Mouse (Mus musculus): Measurements from ENCODE around the gene Chmp4b.

DNA sequence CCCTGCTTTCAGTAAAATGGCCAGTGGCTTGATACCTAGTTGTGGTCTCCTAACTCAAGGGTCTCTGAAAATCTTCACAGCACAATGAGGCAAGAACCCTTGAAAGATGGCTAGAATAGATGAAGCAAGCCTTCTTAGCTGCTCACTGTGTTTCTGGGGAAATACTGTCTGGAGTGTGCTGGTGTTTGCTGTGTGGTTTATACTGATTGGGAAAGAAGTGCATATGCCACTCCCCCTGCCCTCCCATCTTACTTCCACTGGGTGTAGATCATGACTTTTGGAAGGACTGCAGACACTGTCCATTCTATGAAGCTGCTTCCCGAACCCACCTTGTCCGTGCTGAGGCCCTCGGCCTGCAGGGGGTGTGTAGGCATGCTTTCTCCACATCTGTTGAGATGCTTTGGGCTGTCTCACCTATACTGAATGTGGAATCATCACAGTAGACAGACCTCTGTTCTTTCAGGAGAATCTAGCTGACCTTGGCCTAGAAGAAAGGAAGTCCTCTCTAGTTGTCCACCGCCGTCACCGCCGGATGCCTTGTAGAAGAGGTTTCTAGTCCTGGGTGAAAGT is 33.5 kb downstream of the Chmp4b start:
- TF ChIP-seq CTCF (IDR thresholded peaks at IDR 0.05; ENCODE audit: low read depth, low read length): no peak
- no peak for TF ChIP-seq POLR2A (IDR thresholded peaks at IDR 0.05; ENCODE audit: insufficient read depth, low read length)
- no peak for TF ChIP-seq EP300 (IDR thresholded peaks at IDR 0.05; ENCODE audit: insufficient read depth, low read depth, low read length)
